Mouse (Mus musculus): ENCODE results near the gene Sh3pxd2a. TPM values are rescaled to one million over a fixed set of nuclear protein-coding genes. Genes with fewer than 3 reads are reported as not detected.
A peak's percentile ranks its signal among the peaks of the same experiment; 100 is the strongest.

The Sh3pxd2a gene
- polyA plus RNA-seq, 1 experiment from 2014 or later: 8.7 TPM

GRCm38 (mm10) chr19:47230082-47230481, 234.1 kb downstream of the Sh3pxd2a start:
- 87% methylated on average over 7 of the region's 7 CpGs for WGBS
- ATAC-seq (ENCODE audit: low FRiP score, low TSS enrichment): no peak

GRCm38 (mm10) chr19:47229461-47229860, 234.7 kb downstream of the Sh3pxd2a start:
- Histone ChIP-seq H3K4me1 (ENCODE audit: control insufficient read depth, insufficient read depth, low read length) (peaks cover 20% of the 10 kb centered on the region), H3K27me3 (ENCODE audit: control insufficient read depth, insufficient read depth, low read length) (no peaks in the 10 kb centered on the region), H3K27ac (ENCODE audit: low read depth, low read length) (no peak overlapping the region), H3K9me3 (ENCODE audit: control insufficient read depth, low read length) (no peaks in the 10 kb centered on the region), H3K36me3 (ENCODE audit: control insufficient read depth, insufficient read depth, low read length) (no peaks in the 10 kb centered on the region), H3K4me3 (ENCODE audit: low read length) (no peak overlapping the region; the same call in 1 of the 2 replicates), H3K4me2 (replicated peaks; ENCODE audit: low read depth, low read length) (peak overlapping the region; percentile 54; the same call in 1 of the 2 replicates), H3K9ac (ENCODE audit: low read depth, low read length) (peak overlapping the region; percentile 40; the same call in 1 of the 2 replicates)
- 66% methylated on average over 5 of the region's 5 CpGs for WGBS
- 0 out of 2 replicates have a peak, but pooled peaks have one; percentile 2 for ATAC-seq (ENCODE audit: low FRiP score, low TSS enrichment)

More at GRCm38 (mm10) chr19:47230082-47230481, 234.1 kb downstream of the Sh3pxd2a start:
- no peak overlapping the region for H3K4me3 ChIP-seq (ENCODE audit: low read length)
- H3K27me3 ChIP-seq (ENCODE audit: control insufficient read depth, insufficient read depth, low read length): no peaks in the 10 kb centered on the region
- H3K36me3 ChIP-seq (ENCODE audit: control insufficient read depth, insufficient read depth, low read length): no peaks in the 10 kb centered on the region
- no peaks in the 10 kb centered on the region for H3K9me3 ChIP-seq (ENCODE audit: control insufficient read depth, low read length)
- peaks cover 20% of the 10 kb centered on the region for H3K4me1 ChIP-seq (ENCODE audit: control insufficient read depth, insufficient read depth, low read length)
- H3K4me2 ChIP-seq (replicated peaks; ENCODE audit: low read depth, low read length): no peak overlapping the region
- no peak overlapping the region for H3K9ac ChIP-seq (ENCODE audit: low read depth, low read length)
- H3K27ac ChIP-seq (ENCODE audit: low read depth, low read length): no peak overlapping the region

DNA sequence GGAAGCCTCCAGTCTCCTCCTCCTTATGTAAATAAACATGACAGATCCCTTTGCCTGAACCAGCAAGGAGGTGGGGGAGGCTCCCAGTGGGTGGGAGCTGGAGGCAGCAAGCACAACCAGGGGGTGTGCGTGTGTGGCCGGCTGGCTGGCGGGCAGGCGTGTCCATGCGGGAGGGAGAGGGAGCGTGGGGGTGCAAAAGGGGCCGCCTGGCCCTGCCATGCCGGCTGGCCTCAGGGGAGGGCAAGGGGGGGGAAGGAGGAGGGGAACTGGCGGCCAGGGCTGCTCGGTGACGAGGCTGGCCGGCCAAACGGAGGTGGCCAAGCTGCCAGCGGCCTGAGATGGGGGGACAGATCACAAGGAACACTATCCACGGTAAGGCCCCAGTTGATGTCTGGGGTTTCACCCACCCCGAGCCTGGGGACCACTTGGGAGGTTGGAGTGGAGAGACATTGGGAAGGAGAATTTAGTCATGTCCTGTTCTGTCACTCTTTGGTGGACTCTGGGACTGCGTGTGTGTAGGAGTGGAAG, 235.4 kb downstream of the Sh3pxd2a start:
- Histone ChIP-seq H3K4me3 (ENCODE audit: low read length) (peak overlapping the region; percentile 29), H3K27ac (ENCODE audit: low read depth, low read length) (peak overlapping the region; percentile 47), H3K9ac (ENCODE audit: low read depth, low read length) (peak overlapping the region; percentile 40; the same call in 1 of the 2 replicates), H3K4me1 (ENCODE audit: control insufficient read depth, insufficient read depth, low read length) (peaks cover 20% of the 10 kb centered on the region), H3K27me3 (ENCODE audit: control insufficient read depth, insufficient read depth, low read length) (no peaks in the 10 kb centered on the region), H3K36me3 (ENCODE audit: control insufficient read depth, insufficient read depth, low read length) (no peaks in the 10 kb centered on the region), H3K4me2 (replicated peaks; ENCODE audit: low read depth, low read length) (peak overlapping the region; percentile 54), H3K9me3 (ENCODE audit: control insufficient read depth, low read length) (no peaks in the 10 kb centered on the region)
- WGBS: 2% methylated on average over 17 of the region's 17 CpGs
- peak; percentile 91 for ATAC-seq (ENCODE audit: low FRiP score, low TSS enrichment)

DNA sequence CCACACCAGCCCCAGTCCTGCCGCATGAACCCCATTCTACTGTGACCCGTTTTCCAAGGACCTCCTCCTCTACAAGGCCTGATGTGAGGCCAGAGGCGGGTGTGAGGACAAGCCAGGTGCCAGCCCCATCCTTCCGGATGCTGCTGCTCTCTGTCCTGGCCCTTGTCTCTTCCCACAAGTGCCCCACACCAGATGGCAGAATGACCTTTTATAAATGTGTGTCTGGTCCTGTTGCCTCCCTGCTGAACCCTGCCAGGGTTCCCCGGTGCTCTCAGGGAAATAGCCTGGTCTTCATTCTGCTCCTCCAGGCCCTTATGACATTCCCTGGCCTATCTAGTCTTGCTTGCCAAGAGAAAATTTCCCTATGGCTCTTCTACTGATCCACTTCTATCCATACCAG, 238.4 kb downstream of the Sh3pxd2a start:
- 88% methylated on average over 5 of the region's 5 CpGs for WGBS
- H3K4me3 ChIP-seq (ENCODE audit: low read length): no peak overlapping the region
- peaks cover 27% of the 10 kb centered on the region for H3K4me1 ChIP-seq (ENCODE audit: control insufficient read depth, insufficient read depth, low read length)
- ATAC-seq (ENCODE audit: low FRiP score, low TSS enrichment): no peak
- H3K9ac ChIP-seq (ENCODE audit: low read depth, low read length): no peak overlapping the region
- no peaks in the 10 kb centered on the region for H3K27me3 ChIP-seq (ENCODE audit: control insufficient read depth, insufficient read depth, low read length)
- no peaks in the 10 kb centered on the region for H3K36me3 ChIP-seq (ENCODE audit: control insufficient read depth, insufficient read depth, low read length)
- H3K27ac ChIP-seq (ENCODE audit: low read depth, low read length): no peak overlapping the region
- no peak overlapping the region for H3K4me2 ChIP-seq (replicated peaks; ENCODE audit: low read depth, low read length)
- no peaks in the 10 kb centered on the region for H3K9me3 ChIP-seq (ENCODE audit: control insufficient read depth, low read length)

DNA sequence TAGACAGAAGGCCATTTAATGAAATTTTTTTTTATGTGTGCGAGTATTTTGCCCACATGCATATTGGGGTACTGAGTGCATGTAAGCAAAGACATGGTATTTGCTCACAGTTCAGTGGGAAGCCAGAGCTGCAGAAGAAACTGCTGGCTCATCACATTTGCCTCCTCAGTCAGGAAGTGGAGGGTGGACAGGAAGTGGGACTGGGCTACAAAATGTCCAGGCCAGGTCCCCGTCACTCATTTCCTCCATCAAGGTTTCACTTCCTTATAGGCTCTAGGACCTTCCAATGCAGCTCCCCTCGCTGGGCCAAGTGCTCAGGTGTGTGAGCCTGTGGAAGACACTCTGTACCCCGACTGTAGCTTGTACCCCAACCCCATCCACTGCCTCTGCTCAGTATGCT, 239.5 kb downstream of the Sh3pxd2a start:
- no peak for ATAC-seq (ENCODE audit: low FRiP score, low TSS enrichment)
- Histone ChIP-seq H3K4me3 (ENCODE audit: low read length) (no peak overlapping the region), H3K9me3 (ENCODE audit: control insufficient read depth, low read length) (no peaks in the 10 kb centered on the region), H3K9ac (ENCODE audit: low read depth, low read length) (no peak overlapping the region), H3K27ac (ENCODE audit: low read depth, low read length) (no peak overlapping the region), H3K4me2 (replicated peaks; ENCODE audit: low read depth, low read length) (no peak overlapping the region), H3K36me3 (ENCODE audit: control insufficient read depth, insufficient read depth, low read length) (no peaks in the 10 kb centered on the region), H3K4me1 (ENCODE audit: control insufficient read depth, insufficient read depth, low read length) (peaks cover 23% of the 10 kb centered on the region), H3K27me3 (ENCODE audit: control insufficient read depth, insufficient read depth, low read length) (no peaks in the 10 kb centered on the region)
- WGBS: 79% methylated on average over 4 of the region's 4 CpGs

DNA sequence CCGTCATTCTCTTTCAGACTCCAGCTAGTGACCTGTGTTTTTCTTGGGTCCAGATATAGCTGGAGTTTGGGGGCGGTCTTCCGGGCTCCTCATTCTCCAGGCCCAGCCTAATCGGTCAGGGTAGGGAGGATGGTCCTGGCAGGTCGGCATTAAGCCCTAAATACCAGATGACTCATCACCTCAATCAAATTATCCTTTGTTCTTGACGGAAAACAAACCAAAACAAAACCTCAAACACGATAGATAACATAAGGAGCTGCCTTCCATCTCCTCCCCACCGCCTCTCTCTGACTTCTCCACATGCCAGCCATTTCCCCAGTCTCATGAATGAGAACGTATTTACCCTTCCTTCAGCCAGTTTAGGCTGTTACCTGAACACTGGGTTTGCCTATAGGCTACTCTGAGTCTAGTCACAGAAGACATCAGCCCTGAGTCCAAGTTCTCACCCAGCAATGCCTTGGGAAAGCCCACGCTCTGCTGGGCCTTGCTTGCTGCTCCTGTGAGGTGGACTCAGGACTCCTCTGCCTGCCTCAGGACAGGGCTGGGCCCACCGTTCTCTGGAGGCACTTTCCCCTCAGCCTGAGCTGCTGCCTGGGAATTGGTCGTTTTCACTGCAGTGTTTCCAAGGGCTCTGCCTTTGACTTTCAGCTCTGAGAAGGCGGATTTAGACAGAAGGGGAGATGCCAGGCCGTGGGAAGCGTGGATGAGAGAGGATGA, 241.2 kb downstream of the Sh3pxd2a start:
- Histone ChIP-seq H3K4me3 (ENCODE audit: low read length) (no peak overlapping the region), H3K9ac (ENCODE audit: low read depth, low read length) (no peak overlapping the region), H3K9me3 (ENCODE audit: control insufficient read depth, low read length) (no peaks in the 10 kb centered on the region), H3K27ac (ENCODE audit: low read depth, low read length) (no peak overlapping the region), H3K27me3 (ENCODE audit: control insufficient read depth, insufficient read depth, low read length) (no peaks in the 10 kb centered on the region), H3K36me3 (ENCODE audit: control insufficient read depth, insufficient read depth, low read length) (no peaks in the 10 kb centered on the region), H3K4me2 (replicated peaks; ENCODE audit: low read depth, low read length) (no peak overlapping the region), H3K4me1 (ENCODE audit: control insufficient read depth, insufficient read depth, low read length) (peaks cover 7% of the 10 kb centered on the region; the same call in 1 of the 2 replicates)
- 59% methylated on average over 15 of the region's 15 CpGs for WGBS
- no peak; the same call in 1 of the 2 replicates for ATAC-seq (ENCODE audit: low FRiP score, low TSS enrichment)

DNA sequence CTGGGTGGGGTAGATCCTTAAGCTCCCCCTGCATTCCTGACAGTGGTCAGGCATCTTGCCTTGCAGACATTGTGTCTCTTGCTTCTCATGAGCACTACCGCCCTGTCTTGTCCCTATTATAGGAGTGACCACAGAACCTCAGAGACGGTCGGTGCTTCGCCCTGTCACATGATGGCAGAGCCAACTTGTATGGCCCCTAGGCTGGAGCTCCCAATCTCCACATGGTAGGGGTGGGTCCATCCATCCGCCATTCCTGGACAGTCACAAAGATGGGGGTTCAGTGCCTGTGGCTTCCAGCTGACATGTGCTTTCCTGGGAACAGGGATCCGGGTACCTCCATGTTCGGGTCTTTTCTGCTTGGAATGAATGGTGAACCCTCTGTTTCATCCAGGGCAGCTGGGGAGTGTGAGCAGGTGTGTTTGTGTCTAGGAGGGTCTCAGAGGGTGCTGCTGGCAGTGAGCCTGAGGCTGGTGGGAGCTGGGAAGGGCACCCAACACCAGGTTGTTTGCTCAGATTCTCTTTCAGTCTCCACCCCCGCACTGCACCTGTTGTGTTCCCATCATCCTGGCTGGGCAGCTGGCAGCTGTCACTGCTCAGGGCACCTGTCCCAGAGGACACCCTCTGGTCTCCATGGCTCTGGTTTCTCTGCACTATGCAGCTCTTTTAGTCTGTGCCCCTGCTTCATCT, 241.9 kb downstream of the Sh3pxd2a start:
- H3K9ac ChIP-seq (ENCODE audit: low read depth, low read length): no peak overlapping the region
- ATAC-seq (ENCODE audit: low FRiP score, low TSS enrichment): peak; percentile 43; the same call in 1 of the 2 replicates
- H3K4me3 ChIP-seq (ENCODE audit: low read length): no peak overlapping the region
- H3K4me1 ChIP-seq (ENCODE audit: control insufficient read depth, insufficient read depth, low read length): peaks cover 7% of the 10 kb centered on the region; the same call in 1 of the 2 replicates
- no peak overlapping the region for H3K27ac ChIP-seq (ENCODE audit: low read depth, low read length)
- no peaks in the 10 kb centered on the region for H3K27me3 ChIP-seq (ENCODE audit: control insufficient read depth, insufficient read depth, low read length)
- no peaks in the 10 kb centered on the region for H3K9me3 ChIP-seq (ENCODE audit: control insufficient read depth, low read length)
- H3K4me2 ChIP-seq (replicated peaks; ENCODE audit: low read depth, low read length): no peak overlapping the region
- H3K36me3 ChIP-seq (ENCODE audit: control insufficient read depth, insufficient read depth, low read length): no peaks in the 10 kb centered on the region
- WGBS: 79% methylated on average over 8 of the region's 8 CpGs

- no peaks in the 10 kb centered on the region for H3K9me3 ChIP-seq (ENCODE audit: control insufficient read depth, low read length)
- 73% methylated on average over 7 of the region's 7 CpGs for WGBS
- H3K4me1 ChIP-seq (ENCODE audit: control insufficient read depth, insufficient read depth, low read length): peaks cover 7% of the 10 kb centered on the region; the same call in 1 of the 2 replicates
- H3K27me3 ChIP-seq (ENCODE audit: control insufficient read depth, insufficient read depth, low read length): no peaks in the 10 kb centered on the region
- no peak overlapping the region for H3K4me3 ChIP-seq (ENCODE audit: low read length)
- H3K4me2 ChIP-seq (replicated peaks; ENCODE audit: low read depth, low read length): no peak overlapping the region
- no peak overlapping the region for H3K9ac ChIP-seq (ENCODE audit: low read depth, low read length)
- no peaks in the 10 kb centered on the region for H3K36me3 ChIP-seq (ENCODE audit: control insufficient read depth, insufficient read depth, low read length)
- no peak overlapping the region for H3K27ac ChIP-seq (ENCODE audit: low read depth, low read length)
- no peak for ATAC-seq (ENCODE audit: low FRiP score, low TSS enrichment)
Measured at GRCm38 (mm10) chr19:47221500-47222153, 242.6 kb downstream of the Sh3pxd2a start.
